Mouse (Mus musculus): Measurements from ENCODE around the gene Tcfl5.
A peak's percentile ranks its signal among the peaks of the same experiment; 100 is the strongest.

Tcfl5 gene

GRCm38 (mm10) chr2:180642555-180643260 lies at the start of gene Tcfl5:
Tcfl5 (minus strand) TSS chr2:180642708.
- DNase-seq = no peak

DNA sequence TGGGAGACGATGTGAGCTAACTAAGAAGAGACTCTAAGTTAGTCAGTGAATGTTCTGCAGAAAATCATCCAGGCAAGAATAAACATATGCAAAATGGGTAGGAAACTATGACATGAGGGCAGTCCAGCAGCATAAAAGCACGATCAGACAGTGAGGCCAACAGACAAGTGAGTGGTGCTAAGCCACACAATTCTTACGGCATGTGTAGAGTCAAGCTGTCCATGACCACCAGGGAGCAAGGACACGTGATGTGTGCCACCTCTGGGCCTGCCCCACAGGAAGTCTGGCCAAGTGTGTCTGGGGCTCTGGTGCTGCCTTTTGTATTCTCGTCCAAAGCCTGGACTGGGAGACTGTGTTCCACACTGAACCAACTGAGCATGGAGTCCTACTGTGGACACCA lies 47.3 kb upstream of the Tcfl5 start:
- DNase-seq = no peak

GRCm38 (mm10) chr2:180684031-180684430 lies 41.5 kb upstream of the Tcfl5 start:
- DNase-seq = no peak

GRCm38 (mm10) chr2:180683524-180683923 lies 41.0 kb upstream of the Tcfl5 start:
- DNase-seq = no peak

- DNase-seq = no peak
Observed at GRCm38 (mm10) chr2:180681225-180681624, 38.7 kb upstream of the Tcfl5 start.

DNA sequence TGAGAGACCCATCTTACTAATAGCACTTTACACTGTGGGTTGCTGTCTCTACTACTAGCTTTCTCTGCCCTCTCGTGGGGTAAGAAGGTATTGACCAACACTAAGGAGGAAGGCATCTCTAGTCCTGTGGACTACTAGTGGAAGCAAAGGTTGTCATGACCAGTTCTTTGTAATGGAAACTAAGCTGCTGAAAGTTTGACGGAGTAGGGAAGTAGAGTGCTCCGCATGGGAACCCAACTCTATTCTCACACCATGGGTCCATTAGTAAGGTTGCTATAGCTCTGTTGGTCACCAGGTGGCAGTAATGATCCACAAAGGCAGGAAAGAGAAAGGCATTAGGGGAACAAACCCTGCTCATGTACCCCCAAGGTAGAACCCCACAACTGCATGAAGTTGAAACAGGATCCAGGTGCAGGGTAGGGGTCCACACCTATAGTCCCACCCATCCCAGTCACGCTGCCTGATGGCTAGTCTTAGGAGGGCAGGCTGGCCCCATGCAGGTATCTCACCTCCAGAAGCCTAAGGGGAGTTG lies 36.2 kb upstream of the Tcfl5 start:
- DNase-seq = peak; percentile 77

DNA sequence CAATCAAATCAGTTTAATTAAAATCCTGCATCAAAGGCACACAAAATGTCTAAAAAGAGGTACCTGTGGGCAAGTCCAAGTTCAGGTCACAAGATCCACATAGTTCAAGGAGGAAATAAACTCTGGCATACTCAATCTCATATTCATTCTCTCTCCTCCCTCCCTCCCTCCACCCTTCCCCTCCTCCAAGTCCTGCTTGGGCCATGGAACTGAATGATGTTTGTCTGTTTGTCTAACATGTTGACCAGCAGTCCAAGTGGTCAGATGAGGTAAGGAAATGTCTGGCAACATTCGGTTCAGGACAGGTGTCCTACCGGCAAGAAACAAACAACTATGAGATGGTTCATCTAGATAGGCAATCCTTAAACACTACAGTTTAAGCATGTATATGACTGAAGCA lies 34.2 kb upstream of the Tcfl5 start:
- DNase-seq = no peak

DNA sequence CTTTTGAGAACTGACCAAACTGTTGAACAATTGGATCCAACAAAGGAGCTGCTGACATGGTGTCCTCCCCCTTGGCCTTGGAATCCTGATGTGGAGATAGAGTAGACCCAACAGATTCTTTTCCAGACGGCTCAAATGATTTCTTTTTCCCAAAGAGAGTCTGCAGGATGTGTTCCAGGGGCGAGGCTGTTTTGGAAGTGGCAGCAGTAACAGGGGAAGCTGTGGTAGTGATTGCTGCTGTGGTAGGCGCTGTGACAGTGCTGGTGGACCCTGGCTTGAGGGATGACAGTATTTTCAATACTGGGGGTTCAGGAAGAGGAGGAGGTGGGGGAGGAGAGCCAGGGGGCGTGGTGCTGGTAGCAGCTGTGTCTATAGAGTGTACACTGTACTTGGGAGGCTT lies 19.5 kb upstream of the Tcfl5 start:
- DNase-seq = no peak

DNA sequence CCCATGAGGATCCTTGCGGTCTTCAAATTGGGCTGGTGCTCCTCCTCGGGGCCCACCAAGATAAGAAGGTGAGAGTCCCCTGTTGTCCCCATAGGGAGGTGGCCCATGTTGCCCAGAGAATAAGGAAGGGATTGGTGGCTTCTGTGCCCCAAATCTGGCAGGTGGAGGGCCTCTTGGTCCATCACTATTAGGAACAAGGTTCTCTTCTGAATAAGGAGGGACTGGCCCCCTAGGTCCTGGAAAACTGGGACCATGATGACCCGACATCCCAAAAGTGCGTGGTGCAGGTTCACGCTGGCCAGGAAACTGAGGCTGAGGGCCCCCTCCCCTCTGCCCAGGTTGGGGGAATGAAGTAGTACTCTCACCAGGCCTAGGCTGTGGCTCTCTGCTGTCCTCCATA lies 18.0 kb upstream of the Tcfl5 start:
- DNase-seq = no peak

GRCm38 (mm10) chr2:180659353-180660150 lies 17.0 kb upstream of the Tcfl5 start:
- peak; percentile 35 for DNase-seq

- no peak for DNase-seq
Observed at GRCm38 (mm10) chr2:180658381-180658780, 15.9 kb upstream of the Tcfl5 start.

DNA sequence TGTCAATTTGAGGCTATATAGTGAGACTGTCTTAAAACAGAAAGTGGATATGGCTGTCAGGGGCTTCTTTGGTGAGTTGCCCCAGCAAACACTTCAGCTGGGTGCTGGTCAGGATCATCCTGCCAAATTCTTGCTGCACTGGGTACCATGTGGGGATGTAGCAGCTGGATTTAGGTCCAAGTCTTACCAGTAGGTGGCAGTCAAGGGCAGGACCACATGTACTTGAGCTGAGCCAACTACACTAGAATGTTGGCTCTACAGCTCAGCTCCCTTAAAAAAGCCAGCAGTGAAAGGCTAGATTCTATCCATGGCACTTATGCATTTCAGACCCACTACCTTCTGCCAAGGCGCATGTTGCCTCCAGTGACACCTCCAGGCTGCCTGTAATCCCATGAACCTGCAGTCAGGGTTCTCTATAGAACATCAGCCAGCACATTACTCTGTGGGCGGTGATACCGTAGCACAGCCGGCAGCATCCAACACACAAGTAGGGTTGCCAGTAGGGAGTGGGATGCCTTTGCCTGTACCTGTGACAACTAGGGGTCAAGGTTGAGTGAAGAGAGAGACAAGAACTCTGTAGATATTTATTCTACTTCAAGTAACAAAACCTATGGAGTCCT lies 15.0 kb upstream of the Tcfl5 start:
- DNase-seq = peak; percentile 85

- no peak for DNase-seq
Observed at GRCm38 (mm10) chr2:180655150-180655549, 12.6 kb upstream of the Tcfl5 start.

GRCm38 (mm10) chr2:180654666-180655065 lies 12.2 kb upstream of the Tcfl5 start:
- no peak for DNase-seq

DNA sequence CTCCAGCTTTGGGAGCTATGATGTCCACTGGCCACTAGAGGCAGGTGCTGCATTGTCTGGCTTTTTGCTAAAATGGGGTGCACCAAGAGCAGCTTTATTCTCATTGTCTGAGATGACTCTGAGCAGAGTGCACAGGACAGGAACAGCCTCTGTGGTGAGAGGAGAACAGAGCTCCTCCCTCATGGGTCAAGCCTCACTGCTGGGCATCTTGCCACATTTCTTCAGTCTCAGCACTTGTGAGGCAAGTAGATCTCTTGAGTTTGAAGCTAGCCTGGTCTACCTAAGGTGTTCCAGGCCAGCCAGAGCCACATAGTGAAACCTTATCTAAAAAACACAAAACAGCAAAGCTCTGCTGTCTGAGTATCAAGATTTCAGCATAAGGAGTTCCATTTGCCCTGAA lies 4.3 kb upstream of the Tcfl5 start:
- DNase-seq = no peak

GRCm38 (mm10) chr2:180643626-180644025 lies 1.1 kb upstream of the Tcfl5 start:
- no peak for DNase-seq

- DNase-seq = no peak
Observed at GRCm38 (mm10) chr2:180641576-180642554, 643 bp downstream of the Tcfl5 start.

GRCm38 (mm10) chr2:180611882-180612281 lies 30.6 kb downstream of the Tcfl5 start:
- DNase-seq = no peak

- no peak for DNase-seq
Observed at GRCm38 (mm10) chr2:180610283-180610682, 32.2 kb downstream of the Tcfl5 start.

DNA sequence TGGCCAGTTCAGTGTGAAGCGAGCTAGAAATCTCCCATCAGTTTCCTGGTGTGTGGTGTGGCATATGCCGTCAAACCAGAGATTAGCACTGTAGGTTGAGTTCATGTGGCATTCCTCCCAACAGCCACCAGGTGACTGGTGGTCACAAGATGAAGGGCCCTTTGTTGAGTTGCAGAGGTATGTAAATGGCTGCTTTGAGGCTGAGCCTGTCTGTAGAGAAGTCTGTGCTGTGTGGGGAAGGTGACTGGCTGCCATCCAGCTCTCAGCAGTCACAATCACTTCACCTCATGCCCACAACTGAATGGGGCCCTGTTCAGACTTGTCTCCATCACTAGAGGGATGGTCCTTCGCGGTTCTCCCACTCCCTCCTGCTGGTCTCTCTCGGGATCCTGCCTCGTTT lies 37.7 kb downstream of the Tcfl5 start:
- DNase-seq = no peak

DNA sequence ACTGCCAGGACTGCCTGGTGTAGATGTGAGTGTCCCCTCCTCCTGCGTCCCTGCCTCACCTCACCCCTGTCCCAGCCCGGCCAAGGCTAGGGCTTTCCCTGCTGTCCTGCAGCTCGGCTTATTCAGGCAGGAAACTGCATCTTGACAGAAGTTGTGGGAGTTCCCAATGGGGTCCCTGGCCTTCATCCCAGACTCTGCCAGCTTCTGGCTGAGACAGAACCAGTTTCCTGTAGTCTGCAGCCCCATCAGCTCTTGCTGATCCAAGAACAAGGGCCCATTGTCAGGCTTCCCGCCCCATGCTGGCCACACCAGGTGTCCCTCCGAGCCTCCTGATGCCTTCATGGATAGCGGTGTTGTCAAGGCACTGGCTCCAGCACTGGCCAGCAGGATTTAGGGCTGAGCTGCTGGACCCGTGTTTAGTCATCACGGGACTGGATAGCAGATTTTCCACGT lies 41.9 kb downstream of the Tcfl5 start:
- peak; percentile 36 for DNase-seq

DNA sequence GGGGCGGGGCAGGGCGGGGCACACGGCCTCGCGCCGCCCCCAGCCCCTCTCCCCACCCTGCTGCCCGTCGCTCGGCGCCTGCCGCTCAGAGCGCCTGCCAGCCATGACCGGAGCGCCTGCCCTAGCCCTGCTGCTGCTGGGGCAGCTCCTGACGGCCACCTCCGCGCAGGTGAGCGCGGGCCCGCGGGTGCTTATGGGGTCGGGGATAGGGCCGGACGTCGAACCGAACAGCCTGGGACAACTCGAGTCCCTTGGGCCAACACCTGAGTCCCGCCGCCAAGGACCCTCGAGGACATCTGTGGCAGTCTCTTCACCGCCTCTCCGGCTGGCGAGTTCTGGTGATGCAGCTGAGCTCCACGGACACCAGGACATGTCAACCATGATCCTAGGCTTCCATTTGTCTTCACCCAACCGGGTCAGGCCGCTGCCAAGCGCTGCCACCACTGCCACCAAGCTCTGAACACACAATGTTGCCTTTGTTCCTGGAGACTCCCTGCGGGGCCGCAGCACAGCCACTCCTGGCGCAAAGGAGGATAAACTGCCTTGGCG lies 44.3 kb downstream of the Tcfl5 start:
- DNase-seq = no peak

Measured in kidney, postnatal 10 days (tissue).